Mouse (Mus musculus): ENCODE data around the gene Prl3d1. TPM values are rescaled to one million over a fixed set of nuclear protein-coding genes. Genes with fewer than 3 reads are reported as not detected.
"Not testable (repeated sequence)": the region's sequence is repeated elsewhere in the genome, so short reads cannot be mapped to it uniquely, and the experiment has no call there.

Gene Prl3d1
- not detected in 2 replicates for polyA plus RNA-seq (2015; fragmentation: Nextera tagmentation; extraction: Ambion mirVana)

- not testable (repeated sequence) for H3K27ac ChIP-seq; H3K9me3 ChIP-seq (replicated peaks); H3K27me3 ChIP-seq; ATAC-seq; H3K9ac ChIP-seq; H3K4me3 ChIP-seq; H3K4me1 ChIP-seq; H3K4me2 ChIP-seq; H3K36me3 ChIP-seq (ENCODE audit: poor library complexity, severe bottlenecking)
- 94% methylated on average over 5 of the region's 5 CpGs for WGBS
Measured at GRCm38 (mm10) chr13:27093890-27094289, at the start of gene Prl3d1. Gene Prl3d1, plus strand, starts transcription at chr13:27094190.

- Histone ChIP-seq H3K27ac (no peak within 1 kb of the TSS), H3K9me3 (replicated peaks) (no peaks in the 10 kb centered on the region), H3K4me2 (no peak within 1 kb of the TSS), H3K4me3 (no peak within 1 kb of the TSS), H3K36me3 (ENCODE audit: poor library complexity, severe bottlenecking) (no peaks in the 10 kb centered on the region), H3K27me3 (no peaks in the 10 kb centered on the region), H3K4me1 (no peaks in the 10 kb centered on the region), H3K9ac (no peak within 1 kb of the TSS)
- ATAC-seq, result no peak
- WGBS, result 96% methylated on average over 1 of the region's 1 CpGs
Measured at GRCm38 (mm10) chr13:27057270-27057669, 36.7 kb upstream of the Prl3d1 start, which contains the start of gene Prl. Gene Prl, plus strand, starts transcription at chr13:27057570.

- no peak for ATAC-seq
- Histone ChIP-seq H3K4me1 (no peaks in the 10 kb centered on the region), H3K4me2 (no peak overlapping the region), H3K27me3 (no peaks in the 10 kb centered on the region), H3K4me3 (no peak overlapping the region), H3K27ac (no peak overlapping the region), H3K9me3 (replicated peaks) (no peaks in the 10 kb centered on the region), H3K9ac (no peak overlapping the region), H3K36me3 (ENCODE audit: poor library complexity, severe bottlenecking) (no peaks in the 10 kb centered on the region)
- 84% methylated on average over 7 of the region's 7 CpGs for WGBS
Measured at GRCm38 (mm10) chr13:27059177-27059576, 34.8 kb upstream of the Prl3d1 start.

GRCm38 (mm10) chr13:27121398-27121797, 27.4 kb downstream of the Prl3d1 start, which contains the start of gene Prl3d2:
Gene Prl3d2, plus strand, starts transcription at chr13:27121698.
- H3K4me1 ChIP-seq; H3K36me3 ChIP-seq (ENCODE audit: poor library complexity, severe bottlenecking); H3K4me3 ChIP-seq; H3K27me3 ChIP-seq; ATAC-seq; H3K9ac ChIP-seq; H3K27ac ChIP-seq; H3K4me2 ChIP-seq; H3K9me3 ChIP-seq (replicated peaks): not testable (repeated sequence)
- WGBS, result 90% methylated on average over 4 of the region's 4 CpGs

- Histone ChIP-seq H3K27ac (no peak overlapping the region), H3K27me3 (no peaks in the 10 kb centered on the region), H3K4me1 (no peaks in the 10 kb centered on the region), H3K36me3 (ENCODE audit: poor library complexity, severe bottlenecking) (no peaks in the 10 kb centered on the region), H3K9ac (no peak overlapping the region), H3K4me3 (no peak overlapping the region), H3K4me2 (no peak overlapping the region), H3K9me3 (replicated peaks) (no peaks in the 10 kb centered on the region)
- 60% methylated on average over 1 of the region's 1 CpGs for WGBS
- ATAC-seq, result no peak
Measured at GRCm38 (mm10) chr13:27148264-27148663, 54.3 kb downstream of the Prl3d1 start.

Other genes with a start within 250 kb of the Prl3d1 start
- gene Prl, start 36.6 kb upstream of the Prl3d1 start, polyA plus RNA-seq (2015; fragmentation: Nextera tagmentation; extraction: Ambion mirVana), result not detected in 2 replicates
- not detected in 2 replicates for gene Prl3d2, start 27.5 kb downstream of the Prl3d1 start, polyA plus RNA-seq (2015; fragmentation: Nextera tagmentation; extraction: Ambion mirVana)
- gene Prl3d3, start 62.6 kb downstream of the Prl3d1 start, polyA plus RNA-seq (2015; fragmentation: Nextera tagmentation; extraction: Ambion mirVana), result not detected in 2 replicates
- gene Prl3c1, start 102.5 kb downstream of the Prl3d1 start, polyA plus RNA-seq (2015; fragmentation: Nextera tagmentation; extraction: Ambion mirVana), result not detected in 2 replicates
- gene Prl3b1, start 147.7 kb downstream of the Prl3d1 start, polyA plus RNA-seq (2015; fragmentation: Nextera tagmentation; extraction: Ambion mirVana), result not detected in 2 replicates
- not detected in 2 replicates for gene Prl3a1, start 165.2 kb downstream of the Prl3d1 start, polyA plus RNA-seq (2015; fragmentation: Nextera tagmentation; extraction: Ambion mirVana)
- gene Prl6a1, start 218.4 kb downstream of the Prl3d1 start, polyA plus RNA-seq (2015; fragmentation: Nextera tagmentation; extraction: Ambion mirVana), result not detected in 2 replicates